Mouse (Mus musculus) embryonic facial prominence, embryonic 11.5 days (tissue): Measurements from ENCODE around the gene Dgkh. TPM values are rescaled to one million over a fixed set of nuclear protein-coding genes. Genes with fewer than 3 reads are reported as not detected.
"Not testable (repeated sequence)": the region's sequence is repeated elsewhere in the genome, so short reads cannot be mapped to it uniquely, and the experiment has no call there.

Experiments
- ATAC-seq: fragments of 200-750 bp; cut with Nextera tagmentation; replicated peaks from 2 replicates; pipeline ENCODE4 v1.8.0; 2017; ENCODE audit warnings: low read depth; ENCODE audit not compliant: insufficient number of reproducible peaks, low FRiP score, low TSS enrichment
- DNase-seq: peaks from one replicate; pipeline ENCODE4 v3.0.0-alpha.2; 2015; ENCODE audit warnings: low spot score
- H3K27ac ChIP-seq: fragments of 300-500 bp; sonication (generic); replicated peaks from 2 replicates; pipeline ENCODE4 v1.5.1; 2014; ENCODE audit warnings: mild to moderate bottlenecking, low read depth, low read length, control low read depth
- H3K27me3 ChIP-seq: fragments of 300-500 bp; sonication (generic); 2 replicates; pipeline ENCODE4 v1.6.1; 2014; ENCODE audit warnings: mild to moderate bottlenecking, low read length, moderate library complexity, mixed read lengths; ENCODE audit not compliant: control insufficient read depth, insufficient read depth
- H3K36me3 ChIP-seq: fragments of 300-500 bp; sonication (generic); replicated peaks from 2 replicates; pipeline ENCODE4 v1.6.1; 2014; ENCODE audit warnings: low read depth, mild to moderate bottlenecking, low read length, moderate library complexity, mixed read lengths; ENCODE audit not compliant: control insufficient read depth, insufficient read depth
- H3K4me1 ChIP-seq: fragments of 300-500 bp; sonication (generic); 2 replicates; pipeline ENCODE4 v1.6.1; 2014; ENCODE audit warnings: low read length, mixed read lengths; ENCODE audit not compliant: control insufficient read depth, insufficient read depth
- H3K4me2 ChIP-seq: fragments of 300-500 bp; sonication (generic); 2 replicates; pipeline ENCODE4 v1.6.1; 2014; ENCODE audit warnings: low read depth, mild to moderate bottlenecking, control low read depth, low read length, moderate library complexity
- H3K4me3 ChIP-seq: fragments of 300-500 bp; sonication (generic); 2 replicates; pipeline ENCODE4 v1.5.1; 2014; ENCODE audit warnings: low read depth, low read length, control low read depth
- H3K9ac ChIP-seq: fragments of 300-500 bp; sonication (generic); replicated peaks from 2 replicates; pipeline ENCODE4 v1.6.1; 2014; ENCODE audit warnings: mild to moderate bottlenecking, control low read depth, low read length
- H3K9me3 ChIP-seq: fragments of 300-500 bp; sonication (generic); replicated peaks from 2 replicates; pipeline ENCODE4 v1.6.1; 2016; ENCODE audit warnings: mild to moderate bottlenecking, low read length, inconsistent platforms, mixed read lengths; ENCODE audit not compliant: control insufficient read depth
- WGBS: fragments of 180-500 bp; shearing (Covaris S2); extraction: QIAGEN DNeasy Blood & Tissue Kit; methylation state at CpG from one replicate; pipeline ENCODE4 v1.1.7; 2014; 5-methylcytosine and 5-hydroxymethylcytosine counted together
- polyA plus RNA-seq: library from polyadenylated mRNA; unstranded; fragments of >200 nt; fragmentation: Nextera tagmentation; extraction: Ambion mirVana; gene quantifications from 2 replicates; pipeline ENCODE4 v1.2.1, GENCODE M21; 2014

Gene Dgkh
- polyA plus RNA-seq, 1 experiment from 2014 or later: 1.2 TPM

GRCm38 (mm10) chr14:78731240-78731639, 1.3 kb downstream of the Dgkh start:
- Histone ChIP-seq H3K27me3 (no peaks in the 10 kb centered on the region), H3K4me2 (peak overlapping the region; percentile 96), H3K4me3 (peak overlapping the region; percentile 70), H3K36me3 (no peaks in the 10 kb centered on the region), H3K4me1 (no peaks in the 10 kb centered on the region), H3K27ac (no peak overlapping the region), H3K9ac (no peak overlapping the region; the same call in 1 of the 2 replicates), H3K9me3 (no peaks in the 10 kb centered on the region)
- WGBS: 7% methylated on average over 12 of the region's 12 CpGs
- DNase-seq (peak; percentile 45), ATAC-seq (no peak)

GRCm38 (mm10) chr14:78725976-78726375, 6.6 kb downstream of the Dgkh start:
- peaks cover 4% of the 10 kb centered on the region; the same call in 1 of the 2 replicates for H3K4me1 ChIP-seq
- 8% methylated on average over 13 of the region's 13 CpGs for WGBS
- DNase-seq (no peak), ATAC-seq (no peak)
- H3K4me2 ChIP-seq: peak overlapping the region; percentile 94
- no peak overlapping the region; the same call in 1 of the 2 replicates for H3K9ac ChIP-seq
- H3K9me3 ChIP-seq: no peaks in the 10 kb centered on the region
- H3K4me3 ChIP-seq: peak overlapping the region; percentile 54
- H3K27ac ChIP-seq: no peak overlapping the region
- no peaks in the 10 kb centered on the region for H3K36me3 ChIP-seq
- H3K27me3 ChIP-seq: no peaks in the 10 kb centered on the region

GRCm38 (mm10) chr14:78725307-78725956, 7.1 kb downstream of the Dgkh start:
- no peaks in the 10 kb centered on the region for H3K27me3 ChIP-seq
- no peaks in the 10 kb centered on the region for H3K9me3 ChIP-seq
- no peak overlapping the region for H3K27ac ChIP-seq
- H3K36me3 ChIP-seq: no peaks in the 10 kb centered on the region
- H3K9ac ChIP-seq: peak overlapping the region; percentile 61
- peak; percentile 29; the same call in 1 of the 2 replicates for ATAC-seq
- H3K4me2 ChIP-seq: peak overlapping the region; percentile 94
- H3K4me3 ChIP-seq: peak overlapping the region; percentile 54
- H3K4me1 ChIP-seq: peaks cover 4% of the 10 kb centered on the region; the same call in 1 of the 2 replicates
- peak; percentile 26 for DNase-seq
- WGBS: 2% methylated on average over 26 of the region's 26 CpGs

- H3K4me2 ChIP-seq: peak overlapping the region; percentile 94
- H3K9me3 ChIP-seq: no peaks in the 10 kb centered on the region
- peak overlapping the region; percentile 54 for H3K4me3 ChIP-seq
- H3K36me3 ChIP-seq: no peaks in the 10 kb centered on the region
- under 1% methylated on average over 52 of the region's 52 CpGs for WGBS
- no peak overlapping the region for H3K27ac ChIP-seq
- H3K27me3 ChIP-seq: no peaks in the 10 kb centered on the region
- DNase-seq (peak; percentile 71), ATAC-seq (peak; percentile 78)
- peak overlapping the region; percentile 61 for H3K9ac ChIP-seq
- H3K4me1 ChIP-seq: peaks cover 4% of the 10 kb centered on the region; the same call in 1 of the 2 replicates
Observed at GRCm38 (mm10) chr14:78724414-78725306, 7.9 kb downstream of the Dgkh start.

DNA sequence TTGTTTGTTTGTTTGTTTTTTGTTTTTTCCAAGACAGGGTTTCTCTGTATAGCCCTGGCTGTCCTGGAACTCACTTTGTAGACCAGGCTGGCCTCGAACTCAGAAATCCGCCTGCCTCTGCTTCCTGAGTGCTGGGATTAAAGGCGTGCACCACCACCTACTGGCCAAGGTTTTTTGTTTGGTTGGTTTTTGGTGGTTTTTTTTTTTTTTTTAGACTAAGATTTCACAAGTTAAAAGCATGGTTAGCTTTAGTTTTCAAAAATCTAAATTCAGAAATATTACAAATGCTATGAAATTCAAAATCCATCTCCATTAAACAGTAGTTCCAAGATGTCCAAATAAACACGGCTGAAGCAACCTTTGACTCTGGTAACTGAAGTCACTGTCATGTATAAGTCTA, 8.9 kb downstream of the Dgkh start:
- H3K9me3 ChIP-seq, H3K4me1 ChIP-seq, DNase-seq, H3K4me2 ChIP-seq, H3K4me3 ChIP-seq, ATAC-seq, H3K27ac ChIP-seq, H3K27me3 ChIP-seq, H3K9ac ChIP-seq, H3K36me3 ChIP-seq: not testable (repeated sequence)
- 90% methylated on average over 4 of the region's 4 CpGs for WGBS

- no peaks in the 10 kb centered on the region for H3K36me3 ChIP-seq
- no peak for ATAC-seq
- no peaks in the 10 kb centered on the region for H3K27me3 ChIP-seq
- WGBS: 75% methylated on average over 5 of the region's 5 CpGs
- no peak overlapping the region for H3K4me2 ChIP-seq
- no peak overlapping the region for H3K9ac ChIP-seq
- H3K9me3 ChIP-seq: no peaks in the 10 kb centered on the region
- no peak for DNase-seq
- H3K4me1 ChIP-seq: peaks cover 4% of the 10 kb centered on the region; the same call in 1 of the 2 replicates
- H3K4me3 ChIP-seq: no peak overlapping the region
- H3K27ac ChIP-seq: no peak overlapping the region
Observed at GRCm38 (mm10) chr14:78722031-78722430, 10.5 kb downstream of the Dgkh start.

GRCm38 (mm10) chr14:78716035-78716434, 16.5 kb downstream of the Dgkh start:
- no peak for DNase-seq
- WGBS: 95% methylated on average over 7 of the region's 7 CpGs
- ATAC-seq: no peak
- Histone ChIP-seq H3K4me2 (no peak overlapping the region), H3K4me3 (no peak overlapping the region), H3K36me3 (no peaks in the 10 kb centered on the region), H3K4me1 (no peaks in the 10 kb centered on the region; the same call in 1 of the 2 replicates), H3K27ac (no peak overlapping the region), H3K9me3 (no peaks in the 10 kb centered on the region), H3K27me3 (no peaks in the 10 kb centered on the region), H3K9ac (no peak overlapping the region)
